Mouse (Mus musculus) CD4-positive helper T cell, adult 2 months (primary cell): ENCODE measurements around the gene Utp11.

Experiments used
- DNase-seq: peaks from one replicate; pipeline ENCODE4 v3.0.0-alpha.2; 2012; ENCODE audit warnings: low read depth, missing footprints, low spot score

Utp11 gene

DNA sequence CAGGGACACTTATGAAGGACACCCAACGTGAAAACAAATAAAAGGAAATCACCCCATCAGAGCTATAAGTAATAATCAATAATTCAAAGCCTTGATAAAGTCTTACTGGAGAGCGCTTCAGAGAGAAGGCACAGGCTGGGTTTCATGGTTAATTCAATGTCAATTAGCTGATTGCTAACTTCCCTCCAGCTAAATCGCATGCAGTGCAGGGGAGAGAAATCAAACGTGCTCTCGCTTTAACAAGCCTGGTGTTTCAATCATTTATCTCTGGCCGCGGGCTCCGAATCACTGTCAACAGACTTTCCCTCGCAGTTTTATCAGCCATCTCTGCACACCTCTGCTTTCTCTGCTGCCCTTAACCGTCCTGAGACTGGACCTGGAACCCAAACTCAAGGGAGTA lies 60.5 kb downstream of the Utp11 start:
- no peak for DNase-seq

DNA sequence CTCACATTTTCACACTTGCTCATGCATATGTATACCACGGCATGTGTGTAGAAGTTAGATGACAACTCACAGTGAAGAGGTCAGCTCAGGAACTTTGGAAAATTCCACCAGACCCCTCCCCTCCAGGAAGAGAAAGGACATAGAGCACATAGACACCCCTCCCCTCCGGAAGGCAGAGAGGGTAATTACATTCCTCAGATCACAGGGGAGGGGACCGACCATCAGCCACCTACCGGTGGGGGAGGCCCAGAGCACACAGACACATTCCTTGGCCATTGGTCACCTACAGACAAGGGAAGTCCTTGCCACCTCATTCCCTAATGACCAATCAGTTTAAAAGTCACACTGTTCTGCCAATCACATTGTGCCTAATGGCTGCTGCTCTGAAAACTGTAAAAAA lies 61.9 kb downstream of the Utp11 start:
- DNase-seq: no peak
